ENCODE assay signal across 28 mouse cellular contexts in the genomic region with DNA sequence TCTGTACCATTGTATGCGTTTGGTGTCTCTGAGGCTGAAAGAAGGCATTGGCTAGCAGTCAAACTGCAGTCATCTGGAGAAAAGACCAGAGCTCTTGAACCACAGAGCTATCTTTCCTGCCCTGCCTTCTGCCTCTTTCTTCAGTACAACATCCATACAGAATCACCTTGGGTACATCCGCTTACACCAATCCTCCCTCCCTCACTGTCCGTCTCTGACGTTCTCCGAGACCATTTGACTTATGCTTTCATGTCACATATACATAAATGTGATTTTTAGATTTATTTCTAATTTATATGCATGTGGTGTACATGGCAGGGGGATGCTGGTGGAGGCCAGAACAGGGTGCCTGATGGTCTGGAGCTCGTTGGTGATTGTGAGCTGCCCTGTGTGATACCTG.
"Had no signal": no experiment of that assay in that cellular context is flagged by ENCODE, and none has a peak within 500 bp of the region (broad histone marks: within the 10 kb centered on the region; RNA-seq: fewer than 3 reads in every experiment).

No protein-coding gene starts in this region.

- H3K4me1 ChIP-seq: limb, embryonic 10.5 days; limb, embryonic 15.5 days; liver, embryonic 12.5 days; liver, embryonic 13.5 days; liver, embryonic 15.5 days; lung, embryonic 15.5 days; midbrain, embryonic 10.5 days; midbrain, embryonic 12.5 days; midbrain, embryonic 13.5 days; midbrain, embryonic 15.5 days; neural tube, embryonic 12.5 days had no signal

- H3K36me3 ChIP-seq: limb, embryonic 10.5 days; limb, embryonic 12.5 days; limb, embryonic 13.5 days; limb, embryonic 15.5 days; liver, embryonic 12.5 days; liver, embryonic 13.5 days; liver, embryonic 15.5 days; lung, embryonic 15.5 days; midbrain, embryonic 10.5 days; midbrain, embryonic 12.5 days; midbrain, embryonic 13.5 days; midbrain, embryonic 15.5 days; neural tube, embryonic 12.5 days had no signal

- H3K27me3 ChIP-seq: limb, embryonic 12.5 days; limb, embryonic 13.5 days; limb, embryonic 15.5 days; liver, embryonic 12.5 days; liver, embryonic 13.5 days; liver, embryonic 15.5 days; lung, embryonic 15.5 days; megakaryocyte, embryonic 14.5 days; midbrain, embryonic 12.5 days; midbrain, embryonic 13.5 days; midbrain, embryonic 15.5 days; neural tube, embryonic 12.5 days had no signal

- H3K9me3 ChIP-seq: limb, embryonic 10.5 days; limb, embryonic 12.5 days; limb, embryonic 13.5 days; limb, embryonic 15.5 days; liver, embryonic 12.5 days; liver, embryonic 13.5 days; liver, embryonic 15.5 days; lung, embryonic 15.5 days; midbrain, embryonic 10.5 days; midbrain, embryonic 12.5 days; midbrain, embryonic 13.5 days; midbrain, embryonic 15.5 days; neural tube, embryonic 12.5 days had no signal

- H3K27ac ChIP-seq: limb, embryonic 10.5 days; limb, embryonic 12.5 days; limb, embryonic 13.5 days; limb, embryonic 15.5 days; liver, embryonic 12.5 days; liver, embryonic 13.5 days; liver, embryonic 14.5 days; liver, embryonic 15.5 days; lung, embryonic 15.5 days; macrophage; midbrain, embryonic 10.5 days; midbrain, embryonic 12.5 days; midbrain, embryonic 13.5 days; midbrain, embryonic 15.5 days; neural tube, embryonic 12.5 days had no signal

- DNase-seq: left cerebral cortex, postnatal 4 days; liver; liver, embryonic 13.5 days; liver, postnatal 0 days; lung, adult 18-20 months; lung, adult 2 months; lung, embryonic 14.5 days; lung, postnatal 10 days; lung, postnatal 14 days; lung, postnatal 36 days; lung, postnatal 4 days; midbrain, embryonic 14.5 days had no signal

- H3K4me3 ChIP-seq: limb, embryonic 10.5 days; limb, embryonic 12.5 days; limb, embryonic 13.5 days; limb, embryonic 15.5 days; liver, embryonic 12.5 days; liver, embryonic 13.5 days; liver, embryonic 15.5 days; lung, embryonic 15.5 days; megakaryocyte, embryonic 14.5 days; midbrain, embryonic 10.5 days; midbrain, embryonic 12.5 days; midbrain, embryonic 13.5 days; midbrain, embryonic 15.5 days; myocyte; neural tube, embryonic 12.5 days had no signal
